Mouse (Mus musculus): Measurements from ENCODE around the gene Gtf2ird1. TPM values are rescaled to one million over a fixed set of nuclear protein-coding genes. Genes with fewer than 3 reads are reported as not detected.

Gene Gtf2ird1
- polyA plus RNA-seq, 1 experiment from 2014 or later = 84.4 TPM

DNA sequence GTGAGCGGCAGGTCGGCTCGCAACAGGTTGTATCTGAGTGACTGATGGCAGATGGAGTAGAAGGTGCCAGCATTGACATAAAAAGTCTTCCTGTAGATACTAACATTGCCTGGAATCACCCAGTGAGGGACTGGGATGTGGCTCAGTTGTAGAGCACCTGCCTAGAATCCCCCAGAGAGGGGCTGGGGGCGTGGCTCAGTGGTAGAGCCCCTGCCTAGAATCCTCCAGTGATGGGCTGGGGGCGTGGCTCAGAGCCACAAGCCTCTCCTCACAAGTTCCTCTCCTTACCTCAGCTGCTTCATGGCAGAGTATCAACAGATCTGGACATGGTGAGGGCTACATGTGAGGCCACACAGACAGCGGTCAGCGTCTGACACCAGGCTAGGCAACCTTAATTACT, 17.0 kb downstream of the Gtf2ird1 start:
- Histone ChIP-seq H3K27ac (peak overlapping the region; percentile 42; the same call in 1 of the 2 replicates), H3K9ac (no peak overlapping the region), H3K36me3 (peaks cover 3% of the 10 kb centered on the region; the same call in 1 of the 2 replicates), H3K4me3 (replicated peaks) (no peak overlapping the region), H3K4me1 (replicated peaks) (peaks cover 43% of the 10 kb centered on the region), H3K4me2 (replicated peaks) (no peak overlapping the region), H3K27me3 (replicated peaks) (no peaks in the 10 kb centered on the region), H3K9me3 (no peaks in the 10 kb centered on the region)
- ATAC-seq = no peak
- 95% methylated on average over 7 of the region's 7 CpGs for WGBS

DNA sequence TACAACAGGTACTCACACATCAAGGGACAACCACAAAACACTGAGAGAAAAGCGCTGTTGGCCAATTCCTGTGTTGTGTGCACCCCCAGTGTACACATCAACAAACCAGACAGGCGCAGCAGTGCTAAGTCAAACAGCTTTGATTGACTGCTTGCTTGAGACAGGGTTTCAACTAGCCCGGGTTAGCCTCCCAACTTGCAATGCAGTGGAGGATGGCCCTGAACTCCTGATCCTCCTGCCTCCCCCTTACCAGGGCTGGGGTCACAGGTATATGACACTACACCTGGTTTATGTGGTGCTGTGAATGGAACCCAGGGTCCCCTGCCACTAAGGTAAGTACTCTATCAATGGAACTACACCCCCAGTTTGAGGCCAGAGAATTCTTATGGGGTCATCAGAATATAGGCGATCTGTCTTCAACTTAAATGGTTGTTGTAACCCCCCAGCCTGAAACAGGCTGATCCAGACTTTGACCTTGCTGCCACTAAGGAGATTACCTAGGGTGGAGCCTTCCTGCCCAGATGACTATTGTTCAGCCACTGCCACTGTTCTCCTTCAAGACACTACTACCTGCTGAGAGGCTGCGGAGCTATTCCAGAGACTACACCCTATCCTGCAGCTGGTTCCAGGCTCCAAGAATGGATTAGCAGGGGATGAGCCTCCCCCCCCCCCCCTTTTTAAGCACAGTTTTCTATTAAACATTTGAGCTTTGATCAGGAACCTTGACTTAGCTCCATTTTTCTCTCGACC, 17.7 kb downstream of the Gtf2ird1 start:
- WGBS = 80% methylated on average over 6 of the region's 6 CpGs
- Histone ChIP-seq H3K4me1 (replicated peaks) (peaks cover 44% of the 10 kb centered on the region), H3K9me3 (no peaks in the 10 kb centered on the region), H3K9ac (no peak overlapping the region), H3K36me3 (peaks cover 3% of the 10 kb centered on the region; the same call in 1 of the 2 replicates), H3K27me3 (replicated peaks) (no peaks in the 10 kb centered on the region), H3K4me3 (replicated peaks) (no peak overlapping the region), H3K27ac (peak overlapping the region; percentile 27; the same call in 1 of the 2 replicates), H3K4me2 (replicated peaks) (no peak overlapping the region)
- ATAC-seq = no peak

DNA sequence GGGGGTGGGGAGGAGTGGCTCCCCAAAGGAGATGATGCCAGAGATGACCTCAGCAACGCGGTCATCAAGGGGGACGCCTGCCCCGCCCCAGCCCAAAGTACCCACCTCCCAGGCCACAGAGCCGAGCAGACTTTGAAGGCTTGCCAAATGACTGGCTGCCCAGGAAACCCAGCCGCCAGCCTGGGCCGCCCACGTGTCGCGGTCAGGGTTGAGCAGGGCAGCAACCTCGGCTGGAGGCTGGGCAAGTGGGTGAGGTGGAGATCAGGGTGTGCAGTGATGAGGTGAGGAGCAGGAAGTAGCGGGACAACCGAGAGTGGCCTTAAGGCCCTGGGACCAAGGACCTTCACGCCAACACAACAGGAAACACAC, 19.1 kb downstream of the Gtf2ird1 start:
- peak; percentile 40 for ATAC-seq
- no peak overlapping the region for H3K4me3 ChIP-seq (replicated peaks)
- H3K9ac ChIP-seq = no peak overlapping the region
- H3K36me3 ChIP-seq = peaks cover 3% of the 10 kb centered on the region; the same call in 1 of the 2 replicates
- H3K4me1 ChIP-seq (replicated peaks) = peaks cover 46% of the 10 kb centered on the region
- WGBS = 66% methylated on average over 14 of the region's 14 CpGs
- no peaks in the 10 kb centered on the region for H3K27me3 ChIP-seq (replicated peaks)
- H3K9me3 ChIP-seq = no peaks in the 10 kb centered on the region
- H3K27ac ChIP-seq = peak overlapping the region; percentile 73
- H3K4me2 ChIP-seq (replicated peaks) = no peak overlapping the region

DNA sequence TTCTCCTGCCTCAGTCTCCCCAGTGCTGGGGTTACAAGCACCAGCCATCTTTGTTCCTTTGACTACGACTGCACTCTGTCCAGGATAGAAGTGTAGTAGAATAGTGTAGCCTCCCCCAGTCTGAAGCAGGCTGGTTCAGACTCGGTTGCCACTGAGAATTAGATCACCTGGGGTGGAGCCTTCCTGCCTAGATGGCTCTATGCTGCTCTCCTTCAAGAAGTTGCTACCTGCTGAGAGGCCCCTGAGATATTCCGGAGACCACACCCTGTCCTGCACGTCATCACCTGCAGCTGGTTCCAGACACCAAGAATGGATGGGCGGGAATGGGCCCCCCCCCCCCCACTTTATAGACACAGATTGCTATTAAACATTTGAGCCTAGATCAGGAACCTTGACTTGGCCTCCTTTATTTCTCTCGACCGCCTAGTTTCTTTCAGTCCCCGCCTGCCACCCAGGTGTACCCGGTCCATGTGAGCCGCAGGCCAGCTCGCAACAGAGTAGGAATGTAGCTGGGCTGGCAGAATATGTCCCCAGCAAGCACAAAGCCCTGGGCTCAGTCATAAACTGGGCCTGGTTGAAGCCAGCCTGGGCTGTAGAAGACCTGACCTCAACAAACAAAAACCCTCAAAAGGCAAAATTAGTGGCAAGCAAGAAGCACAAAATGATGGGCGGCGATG, 19.6 kb downstream of the Gtf2ird1 start:
- Histone ChIP-seq H3K4me3 (replicated peaks) (no peak overlapping the region), H3K36me3 (peaks cover 3% of the 10 kb centered on the region; the same call in 1 of the 2 replicates), H3K4me2 (replicated peaks) (no peak overlapping the region), H3K27ac (peak overlapping the region; percentile 73), H3K9me3 (no peaks in the 10 kb centered on the region), H3K9ac (no peak overlapping the region), H3K4me1 (replicated peaks) (peaks cover 46% of the 10 kb centered on the region), H3K27me3 (replicated peaks) (no peaks in the 10 kb centered on the region)
- ATAC-seq = no peak
- 81% methylated on average over 13 of the region's 13 CpGs for WGBS

DNA sequence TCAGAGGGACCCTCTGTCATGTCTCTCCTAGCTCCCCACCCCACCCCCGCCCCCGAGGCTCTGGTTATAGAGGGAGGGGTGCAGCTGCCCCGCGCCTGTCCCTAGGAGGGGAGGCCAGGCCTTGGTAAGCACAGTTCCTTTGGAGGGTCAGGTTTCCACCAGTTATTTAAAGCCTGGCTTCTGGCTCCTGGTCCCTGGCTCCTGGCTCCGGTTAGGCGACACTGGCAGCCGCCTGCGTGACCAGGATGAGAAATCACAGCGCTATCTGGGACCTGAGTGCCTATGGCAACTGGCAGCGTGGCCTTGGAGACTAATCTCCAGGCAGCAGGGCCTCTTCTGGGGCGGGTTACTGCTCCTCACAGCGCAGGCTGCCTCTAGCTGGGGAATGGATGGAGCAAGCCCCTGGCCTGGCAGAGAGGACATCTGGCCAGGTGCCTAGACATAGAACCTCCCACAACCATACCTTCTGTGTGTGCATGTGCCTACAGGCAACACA, 20.6 kb downstream of the Gtf2ird1 start:
- peak overlapping the region; percentile 73 for H3K27ac ChIP-seq

DNA sequence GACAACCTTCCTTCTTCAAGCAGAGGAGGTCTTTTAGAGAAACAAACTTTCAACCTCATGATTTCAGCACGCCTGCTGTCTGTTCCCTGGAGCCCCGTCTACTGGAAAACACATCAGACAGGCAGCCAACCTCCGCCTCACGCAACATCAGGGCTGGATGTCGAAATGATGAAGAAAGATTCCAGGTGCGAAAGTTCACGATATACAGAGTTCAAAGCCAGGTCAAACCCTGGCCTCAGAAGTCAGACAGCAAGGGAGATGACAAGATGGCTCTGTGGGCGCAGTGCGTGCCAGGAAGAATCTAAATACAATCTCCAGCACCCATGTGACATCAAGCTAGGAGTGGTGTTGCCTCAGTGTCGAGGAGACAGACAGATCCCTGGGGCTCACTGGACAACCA, 23.4 kb downstream of the Gtf2ird1 start:
- Histone ChIP-seq H3K4me2 (replicated peaks) (no peak overlapping the region), H3K36me3 (no peaks in the 10 kb centered on the region), H3K9me3 (no peaks in the 10 kb centered on the region), H3K27me3 (replicated peaks) (no peaks in the 10 kb centered on the region), H3K4me3 (replicated peaks) (no peak overlapping the region), H3K27ac (0 out of 2 replicates have a peak overlapping the region, but pooled peaks have one; percentile 38), H3K4me1 (replicated peaks) (peaks cover 39% of the 10 kb centered on the region), H3K9ac (no peak overlapping the region)
- no peak for ATAC-seq
- 56% methylated on average over 10 of the region's 10 CpGs for WGBS

More for the DNA sequence above, 20.6 kb downstream of the Gtf2ird1 start:
- H3K4me3 ChIP-seq (replicated peaks) = no peak overlapping the region
- H3K4me1 ChIP-seq (replicated peaks) = peaks cover 48% of the 10 kb centered on the region
- H3K9me3 ChIP-seq = no peaks in the 10 kb centered on the region
- H3K27me3 ChIP-seq (replicated peaks) = no peaks in the 10 kb centered on the region
- no peak overlapping the region for H3K9ac ChIP-seq
- peaks cover 3% of the 10 kb centered on the region; the same call in 1 of the 2 replicates for H3K36me3 ChIP-seq
- ATAC-seq = peak; percentile 60
- H3K4me2 ChIP-seq (replicated peaks) = peak overlapping the region; percentile 24; the same call in 1 of the 2 replicates
- WGBS = 34% methylated on average over 12 of the region's 12 CpGs

DNA sequence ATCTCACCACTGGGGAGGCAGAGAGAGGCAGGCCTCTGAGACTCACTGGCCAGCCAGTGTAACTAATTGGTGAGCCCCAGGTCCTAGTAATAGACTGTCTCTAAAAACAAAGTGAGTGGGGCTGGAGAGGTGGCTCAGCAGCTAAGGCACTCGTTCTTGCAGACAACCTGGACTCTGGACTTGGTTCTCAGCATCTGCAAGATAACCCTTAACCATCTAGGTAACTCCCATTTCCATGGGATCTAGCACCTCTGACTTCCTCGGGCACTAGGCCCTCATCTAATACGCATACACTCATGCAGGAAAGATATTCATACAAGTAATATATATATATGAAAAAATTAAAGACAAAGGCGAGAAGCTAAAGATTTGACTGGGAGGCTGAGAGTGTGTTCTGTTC, 26.4 kb downstream of the Gtf2ird1 start:
- H3K27ac ChIP-seq = no peak overlapping the region

DNA sequence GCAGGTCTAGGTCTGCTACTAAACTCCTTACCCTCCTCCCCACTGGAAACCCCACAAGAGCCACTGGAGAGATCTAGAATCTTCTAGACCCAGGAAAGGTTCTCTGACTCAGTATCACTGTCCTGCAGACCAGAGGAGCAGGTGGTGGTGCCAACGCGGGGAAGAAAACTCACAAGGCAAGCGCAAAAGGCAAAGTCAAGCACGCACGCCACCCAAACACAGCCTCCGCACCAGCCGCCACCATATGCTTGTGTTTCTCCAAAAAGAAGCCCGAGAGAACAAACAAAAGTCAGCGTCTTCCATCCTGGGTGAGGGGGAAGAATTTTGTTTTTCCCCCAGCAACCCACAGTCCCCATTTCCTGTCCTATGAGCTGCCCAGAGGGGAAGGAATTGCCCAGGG, 28.9 kb downstream of the Gtf2ird1 start:
- no peak overlapping the region for H3K4me3 ChIP-seq (replicated peaks)
- no peak overlapping the region for H3K27ac ChIP-seq
- no peaks in the 10 kb centered on the region for H3K9me3 ChIP-seq
- peaks cover 5% of the 10 kb centered on the region; the same call in 1 of the 2 replicates for H3K36me3 ChIP-seq
- no peak for ATAC-seq
- peaks cover 9% of the 10 kb centered on the region for H3K4me1 ChIP-seq (replicated peaks)
- no peak overlapping the region for H3K4me2 ChIP-seq (replicated peaks)
- H3K27me3 ChIP-seq (replicated peaks) = no peaks in the 10 kb centered on the region
- H3K9ac ChIP-seq = no peak overlapping the region
- 79% methylated on average over 9 of the region's 9 CpGs for WGBS

More for the DNA sequence above, 26.4 kb downstream of the Gtf2ird1 start:
- H3K27me3 ChIP-seq (replicated peaks) = no peaks in the 10 kb centered on the region
- no peak for ATAC-seq
- peaks cover 14% of the 10 kb centered on the region for H3K4me1 ChIP-seq (replicated peaks)
- no peak overlapping the region; the same call in 1 of the 2 replicates for H3K4me2 ChIP-seq (replicated peaks)
- WGBS = 69% methylated on average over 4 of the region's 4 CpGs
- H3K9ac ChIP-seq = no peak overlapping the region
- H3K9me3 ChIP-seq = no peaks in the 10 kb centered on the region
- no peak overlapping the region for H3K4me3 ChIP-seq (replicated peaks)
- no peaks in the 10 kb centered on the region for H3K36me3 ChIP-seq

DNA sequence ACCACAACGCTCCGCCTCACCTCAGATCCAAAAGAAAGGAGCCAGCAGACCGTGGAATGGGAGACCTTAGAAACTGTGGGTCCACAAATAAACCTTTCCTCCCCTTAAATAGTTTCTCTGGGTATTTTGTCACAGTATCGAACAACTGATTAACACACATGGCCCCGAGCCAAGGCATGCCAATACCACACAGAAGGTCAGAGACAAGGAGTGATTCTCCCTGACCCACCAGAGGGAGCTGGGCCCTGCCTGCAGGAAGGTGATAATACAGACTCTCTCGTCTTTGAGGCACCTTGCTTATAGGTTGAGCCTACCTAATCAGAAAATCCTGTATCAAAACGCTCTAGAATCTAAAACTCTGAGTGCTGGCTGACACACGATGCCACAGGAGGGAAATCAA, 30.9 kb downstream of the Gtf2ird1 start:
- no peak overlapping the region for H3K27ac ChIP-seq
- H3K4me1 ChIP-seq (replicated peaks) = peaks cover 13% of the 10 kb centered on the region
- H3K9me3 ChIP-seq = no peaks in the 10 kb centered on the region
- H3K4me3 ChIP-seq (replicated peaks) = no peak overlapping the region
- no peak overlapping the region for H3K9ac ChIP-seq
- ATAC-seq = no peak
- H3K4me2 ChIP-seq (replicated peaks) = no peak overlapping the region
- WGBS = 93% methylated on average over 8 of the region's 8 CpGs
- peaks cover 7% of the 10 kb centered on the region; the same call in 1 of the 2 replicates for H3K36me3 ChIP-seq
- H3K27me3 ChIP-seq (replicated peaks) = no peaks in the 10 kb centered on the region

DNA sequence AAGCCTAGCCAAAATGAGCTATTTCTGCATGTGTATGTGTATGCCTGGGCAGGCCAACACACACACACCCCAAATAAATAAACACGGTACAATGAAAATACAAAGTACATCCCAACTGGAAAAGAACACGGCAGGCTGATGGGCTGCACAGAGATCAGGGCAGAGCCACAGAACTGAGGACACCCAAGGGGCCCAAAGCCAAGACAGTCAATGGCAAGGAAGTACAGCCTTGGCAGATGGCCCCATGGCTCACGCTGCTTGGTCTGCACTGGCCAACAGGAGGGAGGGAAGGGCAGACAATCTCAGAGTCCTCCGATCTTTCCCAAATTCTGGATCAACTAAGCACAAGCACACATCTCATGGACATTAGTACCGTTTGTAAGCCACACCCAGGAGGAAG, 32.6 kb downstream of the Gtf2ird1 start:
- no peak overlapping the region for H3K9ac ChIP-seq
- peaks cover 12% of the 10 kb centered on the region for H3K4me1 ChIP-seq (replicated peaks)
- whole genome bisulfite sequencing = 84% methylated on average over 5 of the region's 5 CpGs
- H3K27ac ChIP-seq = no peak overlapping the region
- ATAC-seq = no peak
- no peak overlapping the region for H3K4me3 ChIP-seq (replicated peaks)
- no peaks in the 10 kb centered on the region for H3K9me3 ChIP-seq
- no peak overlapping the region for H3K4me2 ChIP-seq (replicated peaks)
- peaks cover 7% of the 10 kb centered on the region; the same call in 1 of the 2 replicates for H3K36me3 ChIP-seq
- no peaks in the 10 kb centered on the region for H3K27me3 ChIP-seq (replicated peaks)

DNA sequence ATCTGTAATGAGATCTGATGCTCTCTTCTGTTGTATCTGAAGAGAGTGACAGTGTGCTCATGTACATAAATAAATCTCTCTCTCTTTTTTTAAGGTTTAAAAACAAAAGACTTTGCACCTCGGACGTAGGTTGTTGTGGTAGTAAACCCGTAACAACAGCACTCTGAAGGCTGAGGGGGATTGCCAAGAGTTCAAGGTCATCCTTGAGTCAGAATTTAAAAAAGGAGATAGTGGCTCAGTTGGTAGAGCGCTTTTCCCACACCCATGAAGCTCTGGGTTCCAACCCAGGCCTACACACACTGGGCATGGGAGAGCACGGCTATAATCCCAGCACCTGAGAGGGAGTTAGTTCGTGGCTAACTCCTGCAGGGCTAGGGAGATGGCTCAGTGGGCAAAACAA, 33.1 kb downstream of the Gtf2ird1 start:
- H3K4me3 ChIP-seq (replicated peaks) = no peak overlapping the region
- H3K27me3 ChIP-seq (replicated peaks) = no peaks in the 10 kb centered on the region
- no peak overlapping the region for H3K9ac ChIP-seq
- peaks cover 7% of the 10 kb centered on the region; the same call in 1 of the 2 replicates for H3K36me3 ChIP-seq
- H3K4me1 ChIP-seq (replicated peaks) = peaks cover 12% of the 10 kb centered on the region
- H3K4me2 ChIP-seq (replicated peaks) = no peak overlapping the region
- ATAC-seq = no peak
- 99% methylated on average over 6 of the region's 6 CpGs for WGBS
- H3K27ac ChIP-seq = no peak overlapping the region
- H3K9me3 ChIP-seq = no peaks in the 10 kb centered on the region

DNA sequence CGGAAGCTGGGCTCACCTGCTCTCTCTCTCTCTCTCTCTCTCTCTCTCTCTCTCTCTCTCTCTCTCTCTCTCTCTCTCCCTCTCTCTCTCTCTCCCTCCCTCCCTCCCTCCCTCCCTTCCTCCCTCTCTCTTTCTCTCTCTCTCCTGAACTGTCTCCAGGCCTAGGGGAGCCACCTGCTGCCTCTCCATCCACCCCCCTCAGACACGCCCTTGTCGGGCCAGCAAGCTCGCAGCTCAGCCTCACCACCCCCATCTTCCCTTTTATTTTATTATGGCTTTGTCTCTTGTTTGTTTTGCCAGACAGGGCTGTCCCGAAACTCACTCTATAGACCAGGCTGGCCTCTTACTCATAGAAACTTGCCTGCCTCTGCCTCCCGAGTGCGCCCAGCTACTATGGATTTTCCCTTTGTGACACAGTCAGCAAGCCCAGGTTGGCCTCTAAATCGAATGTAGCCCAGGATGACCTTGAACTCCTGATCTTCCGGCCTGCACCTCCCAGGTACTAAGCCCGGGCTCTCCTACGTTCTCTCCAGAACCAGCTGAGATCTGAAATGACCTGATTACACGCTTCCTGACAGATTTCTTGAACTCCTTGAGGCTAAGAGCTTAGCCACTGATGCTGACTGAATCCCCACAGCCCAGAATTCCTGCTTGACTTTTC, 34.1 kb downstream of the Gtf2ird1 start:
- no peaks in the 10 kb centered on the region for H3K9me3 ChIP-seq
- 83% methylated on average over 12 of the region's 12 CpGs for WGBS
- peaks cover 7% of the 10 kb centered on the region; the same call in 1 of the 2 replicates for H3K36me3 ChIP-seq
- H3K27me3 ChIP-seq (replicated peaks) = no peaks in the 10 kb centered on the region
- H3K4me1 ChIP-seq (replicated peaks) = peaks cover 16% of the 10 kb centered on the region
- no peak overlapping the region for H3K9ac ChIP-seq
- no peak overlapping the region for H3K4me3 ChIP-seq (replicated peaks)
- no peak overlapping the region for H3K4me2 ChIP-seq (replicated peaks)
- no peak for ATAC-seq
- H3K27ac ChIP-seq = no peak overlapping the region

Measured in intestine, embryonic 15.5 days (tissue).